Mouse (Mus musculus) liver, adult 2 months (tissue): ENCODE results near the gene S100pbp. TPM values are rescaled to one million over a fixed set of nuclear protein-coding genes. Genes with fewer than 3 reads are reported as not detected.

Experiments
- DNase-seq: peaks from one replicate; pipeline ENCODE4 v3.0.0-alpha.2; 2011; ENCODE audit warnings: low read depth, low spot score; ENCODE audit errors: extremely low read depth
- H3K27ac ChIP-seq: fragments of 200-500 bp; replicated peaks from 2 replicates; pipeline ENCODE4 v1.5.1; 2012; ENCODE audit warnings: low read depth, mild to moderate bottlenecking, control low read depth, inconsistent platforms, low read length; ENCODE audit not compliant: insufficient read depth
- H3K27me3 ChIP-seq: fragments of 200-500 bp; 2 replicates; pipeline ENCODE4 v1.6.1; 2012; ENCODE audit warnings: mild to moderate bottlenecking, moderate library complexity, low read length, inconsistent platforms; ENCODE audit not compliant: control insufficient read depth, insufficient read depth
- H3K36me3 ChIP-seq: fragments of 200-500 bp; 2 replicates; pipeline ENCODE4 v1.6.1; 2012; ENCODE audit warnings: low read length, inconsistent platforms; ENCODE audit not compliant: control insufficient read depth, insufficient read depth
- H3K4me1 ChIP-seq: fragments of 200-500 bp; 2 replicates; pipeline ENCODE4 v1.6.1; 2011; ENCODE audit warnings: low read length; ENCODE audit not compliant: control insufficient read depth, insufficient read depth
- H3K4me3 ChIP-seq: fragments of 200-500 bp; 2 replicates; pipeline ENCODE4 v1.5.1; 2011; ENCODE audit warnings: low read depth, mild to moderate bottlenecking, control low read depth, low read length, moderate library complexity; ENCODE audit not compliant: insufficient read depth
- H3K79me2 ChIP-seq: fragments of 200-500 bp; 2 replicates; pipeline ENCODE4 v1.6.1; 2012; ENCODE audit warnings: inconsistent platforms, mild to moderate bottlenecking, low read length, moderate library complexity; ENCODE audit not compliant: control insufficient read depth, insufficient read depth
- H3K9ac ChIP-seq: fragments of 200-500 bp; 2 replicates; pipeline ENCODE4 v1.6.1; 2012; ENCODE audit warnings: low read depth, mild to moderate bottlenecking, control low read depth, inconsistent platforms, low read length
- CTCF ChIP-seq: fragments of 200-500 bp; IDR thresholded peaks from 2 replicates; pipeline ENCODE4 v1.5.1; 2011; ENCODE audit warnings: low read depth, low read length, control low read depth
- POLR2A ChIP-seq: fragments of 200-500 bp; IDR thresholded peaks from 2 replicates; pipeline ENCODE4 v1.6.1; 2011; ENCODE audit warnings: low read length, control low read depth; ENCODE audit not compliant: insufficient read depth; ENCODE audit errors: extremely low read depth
- WGBS: fragments of 180-500 bp; shearing (Covaris S2); methylation state at CpG from one replicate; pipeline ENCODE4 v1.1.7; 2018; 5-methylcytosine and 5-hydroxymethylcytosine counted together
- polyA plus RNA-seq: library from polyadenylated mRNA; depleted of rRNA; stranded (reverse); fragments of >200 nt; gene quantifications from 2 replicates; pipeline ENCODE4 v1.2.3, GENCODE M21; 2012
- total RNA-seq: library from RNA; depleted of rRNA; stranded (reverse); fragments of >200 nt; gene quantifications from 2 replicates; pipeline ENCODE4 v1.2.3, GENCODE M21; 2014

S100pbp gene
- total and polyA plus RNA-seq, 2 experiments, result 10.0 to 13.4 TPM

DNA sequence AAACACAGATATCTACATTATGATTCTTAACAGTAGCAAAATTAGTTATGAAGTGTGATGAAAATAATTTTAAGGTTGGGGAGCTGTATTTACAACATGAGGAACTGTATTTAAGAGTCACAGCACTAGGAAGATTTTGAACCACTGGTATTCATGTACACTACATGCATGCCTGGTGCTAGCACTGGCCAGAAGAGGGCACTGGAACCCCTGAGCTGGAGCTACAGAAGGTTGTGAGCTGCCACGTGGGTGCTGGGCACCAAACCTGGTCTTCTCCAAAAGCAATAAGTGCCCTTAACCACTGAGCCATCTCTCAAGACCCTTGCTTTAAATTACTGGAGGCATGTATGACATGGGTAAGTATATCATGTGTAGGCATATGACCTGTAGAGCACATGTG, 17.0 kb downstream of the S100pbp start:
- Histone ChIP-seq H3K27ac (no peak overlapping the region), H3K4me1 (no peaks in the 10 kb centered on the region), H3K36me3 (peaks cover 44% of the 10 kb centered on the region), H3K4me3 (no peak overlapping the region), H3K79me2 (no peaks in the 10 kb centered on the region), H3K27me3 (no peaks in the 10 kb centered on the region), H3K9ac (no peak overlapping the region)
- no peak for DNase-seq
- TF ChIP-seq CTCF, result peak; percentile 38
- no peak for TF ChIP-seq POLR2A
- WGBS, result 85% methylated on average over 1 of the region's 1 CpGs

- Histone ChIP-seq H3K79me2 (no peaks in the 10 kb centered on the region), H3K36me3 (peaks cover 9% of the 10 kb centered on the region; the same call in 1 of the 2 replicates), H3K27me3 (no peaks in the 10 kb centered on the region), H3K9ac (no peak overlapping the region), H3K27ac (no peak overlapping the region), H3K4me1 (no peaks in the 10 kb centered on the region; the same call in 1 of the 2 replicates), H3K4me3 (no peak overlapping the region)
- WGBS, result 93% methylated on average over 4 of the region's 4 CpGs
- no peak for DNase-seq
- TF ChIP-seq POLR2A, result no peak
- no peak for TF ChIP-seq CTCF
Measured at GRCm38 (mm10) chr4:129161581-129162255, 27.8 kb downstream of the S100pbp start.

DNA sequence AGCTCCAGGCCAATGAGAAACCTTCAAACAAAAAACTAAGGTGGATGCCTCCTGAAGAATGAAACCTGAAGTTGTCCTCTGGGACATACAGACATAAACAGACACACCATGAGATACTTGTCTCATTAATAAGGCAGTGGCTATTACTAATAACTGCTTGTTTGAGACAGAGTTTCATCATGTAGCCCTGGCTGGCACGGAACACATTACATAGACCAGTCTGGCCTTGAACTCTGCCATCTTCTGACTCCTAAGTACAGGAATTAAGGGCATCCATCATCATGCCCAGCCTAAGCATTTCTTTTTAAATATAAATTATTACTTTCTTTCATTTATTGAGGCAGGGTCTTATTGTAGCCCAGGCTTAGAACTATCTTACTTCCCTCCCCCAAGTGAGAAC, 28.5 kb downstream of the S100pbp start:
- Histone ChIP-seq H3K27ac (no peak overlapping the region), H3K9ac (no peak overlapping the region), H3K79me2 (no peaks in the 10 kb centered on the region), H3K36me3 (peaks cover 9% of the 10 kb centered on the region; the same call in 1 of the 2 replicates), H3K27me3 (no peaks in the 10 kb centered on the region), H3K4me3 (no peak overlapping the region), H3K4me1 (no peaks in the 10 kb centered on the region; the same call in 1 of the 2 replicates)
- TF ChIP-seq POLR2A, result no peak
- no peak for TF ChIP-seq CTCF
- 56% methylated on average over 1 of the region's 1 CpGs for WGBS
- DNase-seq, result peak; percentile 35

GRCm38 (mm10) chr4:129158549-129158948, 31.0 kb downstream of the S100pbp start:
- no peak overlapping the region for H3K27ac ChIP-seq
- DNase-seq, result peak; percentile 43
- no peaks in the 10 kb centered on the region for H3K27me3 ChIP-seq
- H3K36me3 ChIP-seq, result peaks cover 18% of the 10 kb centered on the region; the same call in 1 of the 2 replicates
- H3K4me3 ChIP-seq, result no peak overlapping the region
- H3K79me2 ChIP-seq, result no peaks in the 10 kb centered on the region
- WGBS, result 16% methylated on average over 3 of the region's 3 CpGs
- no peak overlapping the region for H3K9ac ChIP-seq
- no peaks in the 10 kb centered on the region; the same call in 1 of the 2 replicates for H3K4me1 ChIP-seq
- TF ChIP-seq POLR2A (no peak), CTCF (no peak)

GRCm38 (mm10) chr4:129157541-129157940, 32.0 kb downstream of the S100pbp start:
- H3K27ac ChIP-seq, result no peak overlapping the region
- whole genome bisulfite sequencing, result 91% methylated on average over 5 of the region's 5 CpGs
- no peak for DNase-seq
- H3K4me3 ChIP-seq, result no peak overlapping the region
- no peak for TF ChIP-seq CTCF
- no peak for TF ChIP-seq POLR2A
- peaks cover 23% of the 10 kb centered on the region; the same call in 1 of the 2 replicates for H3K36me3 ChIP-seq
- no peaks in the 10 kb centered on the region for H3K27me3 ChIP-seq
- no peaks in the 10 kb centered on the region; the same call in 1 of the 2 replicates for H3K4me1 ChIP-seq
- no peak overlapping the region for H3K9ac ChIP-seq
- no peaks in the 10 kb centered on the region for H3K79me2 ChIP-seq

GRCm38 (mm10) chr4:129151276-129151811, 38.2 kb downstream of the S100pbp start:
- H3K9ac ChIP-seq, result no peak overlapping the region
- H3K27me3 ChIP-seq, result no peaks in the 10 kb centered on the region
- H3K27ac ChIP-seq, result no peak overlapping the region
- H3K4me3 ChIP-seq, result no peak overlapping the region
- H3K79me2 ChIP-seq, result no peaks in the 10 kb centered on the region
- 94% methylated on average over 4 of the region's 4 CpGs for whole genome bisulfite sequencing
- TF ChIP-seq CTCF (no peak), POLR2A (no peak)
- DNase-seq, result no peak
- H3K4me1 ChIP-seq, result peaks cover 3% of the 10 kb centered on the region; the same call in 1 of the 2 replicates
- peaks cover 41% of the 10 kb centered on the region for H3K36me3 ChIP-seq
